Mouse (Mus musculus): ENCODE results near the gene Rbl1.

GRCm38 (mm10) chr2:157245001-157245400, 40.7 kb upstream of the Rbl1 start:
- no peak for TF ChIP-seq POLR2A (IDR thresholded peaks at IDR 0.05; ENCODE audit: insufficient read length, low read depth)
- TF ChIP-seq POLR2AphosphoS2 (IDR thresholded peaks at IDR 0.05; ENCODE audit: insufficient read length, low read depth), result no peak
- no peak for TF ChIP-seq E2F4 (IDR thresholded peaks at IDR 0.05; ENCODE audit: insufficient read depth)
- TF ChIP-seq CEBPB (IDR thresholded peaks at IDR 0.05; ENCODE audit: insufficient read depth, poor library complexity, severe bottlenecking), result no peak
- no peak for TF ChIP-seq USF1 (IDR thresholded peaks at IDR 0.05; ENCODE audit: low read depth)
- TF ChIP-seq MAX (IDR thresholded peaks at IDR 0.05; ENCODE audit: low read depth), result no peak
- TF ChIP-seq TCF12 (IDR thresholded peaks at IDR 0.05; ENCODE audit: insufficient read depth, poor library complexity, severe bottlenecking), result no peak
- TF ChIP-seq MYOD1 (IDR thresholded peaks at IDR 0.05; ENCODE audit: control insufficient read depth in 1 of 3, insufficient read length in 2 of 3, low read depth in 2 of 3), result no peak
- TF ChIP-seq REST (IDR thresholded peaks at IDR 0.05; ENCODE audit: insufficient read depth, insufficient read length), result no peak
- TF ChIP-seq MYOG (IDR thresholded peaks at IDR 0.05; ENCODE audit: control insufficient read depth in 1 of 3, insufficient read depth in 1 of 3, insufficient read length in 2 of 3, low read depth in 2 of 3), result no peak
- TF ChIP-seq SRF (IDR thresholded peaks at IDR 0.05; ENCODE audit: control insufficient read depth, insufficient read length, low read depth), result no peak
- TF ChIP-seq TCF3 (IDR thresholded peaks at IDR 0.05; ENCODE audit: insufficient read length, low read depth), result no peak

Data from myocyte (in vitro differentiated cells).